17 mouse cellular contexts compared by ENCODE assay signal in the genomic region with DNA sequence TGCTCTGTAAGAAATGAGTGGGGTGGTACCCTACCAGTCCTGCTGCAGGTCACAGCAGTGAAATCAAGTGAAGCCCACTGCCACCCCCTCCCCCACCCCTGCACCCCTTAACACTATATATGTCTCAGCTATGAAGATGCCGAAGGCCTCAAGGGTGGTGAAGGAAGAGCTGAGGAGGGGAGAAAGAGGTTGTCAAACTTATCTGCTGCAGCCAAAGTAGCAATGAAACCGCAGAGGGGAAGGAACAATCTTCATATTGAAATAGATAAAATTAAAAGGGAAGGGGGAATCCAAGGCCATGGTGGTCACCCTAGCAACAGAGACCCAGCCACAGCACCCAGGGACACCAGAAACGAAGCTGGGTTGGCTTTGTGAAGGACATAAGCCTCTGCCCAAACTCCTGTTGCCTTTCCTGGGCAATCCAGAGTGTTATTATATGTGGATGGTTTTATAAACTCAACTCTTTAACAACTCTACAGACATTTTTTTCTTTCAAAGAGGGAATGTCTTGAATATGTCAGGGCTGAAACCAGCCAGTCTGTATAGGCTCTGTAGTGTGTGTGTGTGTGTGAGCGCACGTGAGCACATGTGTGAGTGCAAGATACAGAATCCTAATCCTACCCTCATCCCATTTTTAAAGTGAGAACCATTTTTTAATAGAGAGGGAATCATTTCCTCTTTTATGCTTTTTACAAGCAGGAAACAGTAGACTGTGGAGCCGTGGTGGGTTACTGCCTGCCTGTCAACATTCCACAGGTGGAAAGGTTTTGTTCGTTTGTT.
A peak's percentile ranks its signal among the peaks of the same experiment; 100 is the strongest.
DNase-seq lines count a peak whose midpoint lies in the region; ATAC-seq and TF ChIP-seq lines count a peak whose summit lies in the region.
"Had no signal": no experiment of that assay in that cellular context is flagged by ENCODE, and none has a peak within 500 bp of the region (broad histone marks: within the 10 kb centered on the region; RNA-seq: fewer than 3 reads in every experiment).

No protein-coding gene starts in this region.

- no peaks in the 10 kb centered on the region for H3K9me3 ChIP-seq in liver, embryonic 13.5 days (replicated peaks)
- H3K9me3 ChIP-seq in intestine, embryonic 15.5 days = no peaks in the 10 kb centered on the region
- H3K9me3 ChIP-seq: embryonic facial prominence, embryonic 15.5 days; hindbrain, embryonic 12.5 days; limb, embryonic 12.5 days; midbrain, embryonic 10.5 days; neural tube, embryonic 12.5 days had no signal

- no peaks in the 10 kb centered on the region for H3K27me3 ChIP-seq in thymus, adult 2 months (ENCODE audit: control insufficient read depth, insufficient read depth, low read length)
- no peaks in the 10 kb centered on the region for H3K27me3 ChIP-seq in liver, embryonic 13.5 days
- H3K27me3 ChIP-seq in intestine, embryonic 15.5 days (replicated peaks) = no peaks in the 10 kb centered on the region
- H3K27me3 ChIP-seq: embryonic facial prominence, embryonic 15.5 days; hindbrain, embryonic 12.5 days; limb, embryonic 12.5 days; neural tube, embryonic 12.5 days had no signal

- DNase-seq in thymus, adult 2 months = no peak
- no peak for DNase-seq in thymus, postnatal 36 days
- no peak for DNase-seq in liver, embryonic 13.5 days
- no peak for DNase-seq in ovary, postnatal 14 days (ENCODE audit: low spot score)
- no peak for DNase-seq in lung, postnatal 25 days (ENCODE audit: low spot score)
- DNase-seq: cerebellum, adult 9-11 months; right cerebral cortex, postnatal 14 days had no signal

- 64% methylated on average over 7 of the region's 7 CpGs for WGBS in thymus, adult 2 months
- 21% methylated on average over 7 of the region's 7 CpGs for WGBS in liver, embryonic 13.5 days (ENCODE audit: insufficient replicate concordance)
- 77% methylated on average over 7 of the region's 7 CpGs for WGBS in intestine, embryonic 15.5 days

- H3K4me2 ChIP-seq in liver, embryonic 13.5 days = peak overlapping the region; percentile 57
- no peak overlapping the region for H3K4me2 ChIP-seq in intestine, embryonic 15.5 days (replicated peaks)
- H3K4me2 ChIP-seq: embryonic facial prominence, embryonic 15.5 days; hindbrain, embryonic 12.5 days; limb, embryonic 12.5 days; neural tube, embryonic 12.5 days had no signal

- peaks cover 25% of the 10 kb centered on the region for H3K4me1 ChIP-seq in thymus, adult 2 months (replicated peaks; ENCODE audit: control insufficient read depth, insufficient read depth, low read length)
- peaks cover 48% of the 10 kb centered on the region for H3K4me1 ChIP-seq in liver, embryonic 13.5 days (replicated peaks)
- no peaks in the 10 kb centered on the region for H3K4me1 ChIP-seq in intestine, embryonic 15.5 days (replicated peaks)
- H3K4me1 ChIP-seq: neural tube, embryonic 12.5 days had no signal

- TF ChIP-seq POLR2A in thymus, adult 2 months (IDR thresholded peaks at IDR 0.05; ENCODE audit: control insufficient read depth, extremely low read depth, insufficient read depth, low read length, poor library complexity) = no peak

- no peak overlapping the region for H3K4me3 ChIP-seq in thymus, adult 2 months (ENCODE audit: control insufficient read depth, insufficient read depth, low read length)
- H3K4me3 ChIP-seq in liver, embryonic 13.5 days (replicated peaks) = no peak overlapping the region
- no peak overlapping the region for H3K4me3 ChIP-seq in intestine, embryonic 15.5 days (replicated peaks)
- H3K4me3 ChIP-seq: embryonic facial prominence, embryonic 15.5 days; hindbrain, embryonic 12.5 days; limb, embryonic 12.5 days; midbrain, embryonic 10.5 days; neural tube, embryonic 12.5 days had no signal

- peaks cover 13% of the 10 kb centered on the region; the same call in 1 of the 2 replicates for H3K36me3 ChIP-seq in thymus, adult 2 months (ENCODE audit: control insufficient read depth, insufficient read depth, low read length)
- no peaks in the 10 kb centered on the region for H3K36me3 ChIP-seq in liver, embryonic 13.5 days
- H3K36me3 ChIP-seq in intestine, embryonic 15.5 days = no peaks in the 10 kb centered on the region
- H3K36me3 ChIP-seq: embryonic facial prominence, embryonic 15.5 days; hindbrain, embryonic 12.5 days; limb, embryonic 12.5 days; midbrain, embryonic 10.5 days; neural tube, embryonic 12.5 days had no signal

- peak overlapping the region; percentile 67 for H3K9ac ChIP-seq in liver, embryonic 13.5 days
- no peak overlapping the region for H3K9ac ChIP-seq in intestine, embryonic 15.5 days
- H3K9ac ChIP-seq: embryonic facial prominence, embryonic 15.5 days; hindbrain, embryonic 12.5 days; limb, embryonic 12.5 days; neural tube, embryonic 12.5 days had no signal

- ATAC-seq in common myeloid progenitor, adult 5-6 weeks (replicated peaks; ENCODE audit: low read depth, poor library complexity, severe bottlenecking) = peak; percentile 40
- peak; percentile 74 for ATAC-seq in liver, embryonic 13.5 days (ENCODE audit: low read depth)
- peak; percentile 18 for ATAC-seq in megakaryocyte-erythroid progenitor cell, adult 5-6 weeks (replicated peaks; ENCODE audit: low FRiP score, low TSS enrichment, poor library complexity, severe bottlenecking)
- no peak for ATAC-seq in intestine, embryonic 15.5 days
- ATAC-seq: intestine, postnatal 0 days had no signal

- peak overlapping the region; percentile 64; the same call in 1 of the 2 replicates for H3K27ac ChIP-seq in thymus, adult 2 months (ENCODE audit: control insufficient read depth, insufficient read depth, low read length)
- peak overlapping the region; percentile 92 for H3K27ac ChIP-seq in liver, embryonic 13.5 days
- no peak overlapping the region for H3K27ac ChIP-seq in intestine, embryonic 15.5 days
- H3K27ac ChIP-seq: embryonic facial prominence, embryonic 15.5 days; hindbrain, embryonic 12.5 days; kidney, postnatal 0 days; limb, embryonic 12.5 days; midbrain, embryonic 10.5 days; neural tube, embryonic 12.5 days had no signal

- TF ChIP-seq CTCF in thymus, adult 2 months (IDR thresholded peaks at IDR 0.05; ENCODE audit: borderline replicate concordance, control insufficient read depth, extremely low read depth, insufficient read depth, low read length, poor library complexity) = no peak
